Mouse (Mus musculus) R1 (cell line): Measurements from ENCODE around the gene Usp5.

Experiments
- DNase-seq: peaks from one replicate; pipeline ENCODE4 v3.0.0-alpha.2; 2018; ENCODE audit warnings: low read depth, low spot score

Usp5 gene

GRCm38 (mm10) chr6:124828868-124829798 lies at the start of gene Usp5, which contains the start of gene Cdca3:
Gene Usp5, minus strand, starts transcription at chr6:124829484.
Gene Cdca3, plus strand, starts transcription at chr6:124829547.
- DNase-seq, result peak; percentile 100

GRCm38 (mm10) chr6:124874348-124874747 lies 45.1 kb upstream of the Usp5 start:
- DNase-seq, result no peak

- DNase-seq, result no peak
Observed at GRCm38 (mm10) chr6:124866560-124866959, 37.3 kb upstream of the Usp5 start.

- no peak for DNase-seq
Observed at GRCm38 (mm10) chr6:124865766-124866362, 36.6 kb upstream of the Usp5 start.

GRCm38 (mm10) chr6:124863658-124864298 lies 34.5 kb upstream of the Usp5 start, which contains the start of gene Gpr162:
Gene Gpr162, minus strand, starts transcription at chr6:124863983.
- peak; percentile 42 for DNase-seq

GRCm38 (mm10) chr6:124863125-124863657 lies 33.9 kb upstream of the Usp5 start:
- peak; percentile 33 for DNase-seq

- DNase-seq, result no peak
Observed at GRCm38 (mm10) chr6:124862406-124863124, 33.3 kb upstream of the Usp5 start.

- DNase-seq, result no peak
Observed at GRCm38 (mm10) chr6:124861802-124862201, 32.5 kb upstream of the Usp5 start.

GRCm38 (mm10) chr6:124861266-124861665 lies 32.0 kb upstream of the Usp5 start:
- DNase-seq, result no peak

- DNase-seq, result no peak
Observed at GRCm38 (mm10) chr6:124860511-124860910, 31.2 kb upstream of the Usp5 start.

GRCm38 (mm10) chr6:124859725-124860124 lies 30.4 kb upstream of the Usp5 start:
- DNase-seq, result peak; percentile 75

- no peak for DNase-seq
Observed at GRCm38 (mm10) chr6:124858561-124859318, 29.5 kb upstream of the Usp5 start.

- DNase-seq, result no peak
Observed at GRCm38 (mm10) chr6:124857840-124858530, 28.7 kb upstream of the Usp5 start.

- peak; percentile 94 for DNase-seq
Observed at GRCm38 (mm10) chr6:124856916-124857839, 27.9 kb upstream of the Usp5 start, which contains the start of gene P3h3. Gene P3h3, minus strand, starts transcription at chr6:124857752.

- no peak for DNase-seq
Observed at GRCm38 (mm10) chr6:124856321-124856720, 27.0 kb upstream of the Usp5 start.

- no peak for DNase-seq
Observed at GRCm38 (mm10) chr6:124854647-124855046, 25.4 kb upstream of the Usp5 start.

GRCm38 (mm10) chr6:124850535-124850934 lies 21.3 kb upstream of the Usp5 start:
- peak; percentile 76 for DNase-seq

GRCm38 (mm10) chr6:124847305-124847704 lies 18.0 kb upstream of the Usp5 start:
- DNase-seq, result peak; percentile 97
